ENCODE assay signal across 9 mouse cellular contexts in the genomic region with DNA sequence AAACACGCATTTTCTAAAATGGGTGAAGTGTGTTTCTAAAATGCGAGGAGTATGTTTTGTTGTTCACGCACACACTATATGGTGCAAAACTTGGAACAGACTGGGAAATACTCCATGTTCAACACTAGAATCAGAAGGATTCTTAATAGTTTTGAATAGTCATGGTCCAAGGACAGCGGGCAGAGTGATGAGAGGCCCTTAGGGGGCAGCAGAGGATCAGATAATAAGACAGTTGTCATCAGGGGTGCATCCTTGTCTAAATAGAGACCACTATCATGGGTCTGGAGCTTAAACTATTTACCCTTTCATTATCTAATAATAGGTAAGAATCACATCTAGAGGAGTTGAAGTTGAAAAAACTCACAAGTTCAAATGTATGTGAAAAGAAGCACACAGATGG.
DNase-seq lines count a peak whose midpoint lies in the region; ATAC-seq and TF ChIP-seq lines count a peak whose summit lies in the region.
"Had no signal": no experiment of that assay in that cellular context is flagged by ENCODE, and none has a peak within 500 bp of the region (broad histone marks: within the 10 kb centered on the region; RNA-seq: fewer than 3 reads in every experiment).

No protein-coding gene starts in this region.

- no peak overlapping the region for H3K27ac ChIP-seq in hindbrain, embryonic 12.5 days
- H3K27ac ChIP-seq in hindbrain, embryonic 13.5 days, result no peak overlapping the region
- H3K27ac ChIP-seq in midbrain, embryonic 12.5 days (replicated peaks), result no peak overlapping the region
- H3K27ac ChIP-seq in midbrain, embryonic 16.5 days (ENCODE audit: low read length), result no peak overlapping the region
- H3K27ac ChIP-seq in cortical plate, adult 2 months (ENCODE audit: insufficient read depth, low read length), result no peak overlapping the region

- TF ChIP-seq POLR2A in cortical plate, adult 2 months (IDR thresholded peaks at IDR 0.05; ENCODE audit: extremely low read depth, insufficient read depth, low read length), result no peak

- H3K4me1 ChIP-seq in hindbrain, embryonic 12.5 days, result no peaks in the 10 kb centered on the region
- H3K4me1 ChIP-seq in hindbrain, embryonic 13.5 days (replicated peaks), result no peaks in the 10 kb centered on the region
- H3K4me1 ChIP-seq in midbrain, embryonic 12.5 days, result no peaks in the 10 kb centered on the region
- H3K4me1 ChIP-seq in midbrain, embryonic 16.5 days (ENCODE audit: control insufficient read depth, insufficient read depth, low read length), result no peaks in the 10 kb centered on the region
- no peaks in the 10 kb centered on the region for H3K4me1 ChIP-seq in cortical plate, adult 2 months (ENCODE audit: control insufficient read depth, insufficient read depth, low read length)

- DNase-seq in retina, postnatal 7 days (ENCODE audit: low read depth, low spot score), result peak; percentile 17
- no peak for DNase-seq in cerebellum, adult 9-11 months
- no peak for DNase-seq in urinary bladder, postnatal 4 days (ENCODE audit: low spot score in 2 of 2)
- DNase-seq: heart, postnatal 4 days had no signal

- no peak overlapping the region for H3K9ac ChIP-seq in hindbrain, embryonic 12.5 days
- no peak overlapping the region for H3K9ac ChIP-seq in hindbrain, embryonic 13.5 days
- no peak overlapping the region for H3K9ac ChIP-seq in midbrain, embryonic 12.5 days (replicated peaks)
- no peak overlapping the region for H3K9ac ChIP-seq in midbrain, embryonic 16.5 days (ENCODE audit: low read depth, low read length)

- H3K4me3 ChIP-seq in hindbrain, embryonic 12.5 days, result no peak overlapping the region
- no peak overlapping the region for H3K4me3 ChIP-seq in hindbrain, embryonic 13.5 days
- H3K4me3 ChIP-seq in midbrain, embryonic 12.5 days, result no peak overlapping the region
- H3K4me3 ChIP-seq in midbrain, embryonic 16.5 days (ENCODE audit: low read depth, low read length), result no peak overlapping the region
- H3K4me3 ChIP-seq in cortical plate, adult 2 months (ENCODE audit: insufficient read depth, low read length), result no peak overlapping the region

- no peaks in the 10 kb centered on the region for H3K9me3 ChIP-seq in hindbrain, embryonic 12.5 days (replicated peaks)
- H3K9me3 ChIP-seq in hindbrain, embryonic 13.5 days, result no peaks in the 10 kb centered on the region
- H3K9me3 ChIP-seq in midbrain, embryonic 12.5 days, result no peaks in the 10 kb centered on the region
- H3K9me3 ChIP-seq in midbrain, embryonic 16.5 days (replicated peaks; ENCODE audit: control insufficient read depth, low read length, poor library complexity, severe bottlenecking), result no peaks in the 10 kb centered on the region

- TF ChIP-seq CTCF in cortical plate, adult 2 months (IDR thresholded peaks at IDR 0.05; ENCODE audit: extremely low read depth, insufficient read depth, low read length), result peak; percentile 55

- no peak overlapping the region for H3K4me2 ChIP-seq in hindbrain, embryonic 12.5 days (replicated peaks)
- H3K4me2 ChIP-seq in hindbrain, embryonic 13.5 days, result no peak overlapping the region
- no peak overlapping the region for H3K4me2 ChIP-seq in midbrain, embryonic 12.5 days (replicated peaks)
- H3K4me2 ChIP-seq in midbrain, embryonic 16.5 days (ENCODE audit: low read length), result no peak overlapping the region

- ATAC-seq in hindbrain, embryonic 12.5 days (ENCODE audit: low FRiP score), result peak; percentile 74
- no peak for ATAC-seq in hindbrain, embryonic 13.5 days (ENCODE audit: low FRiP score)
- peak; percentile 47; the same call in 1 of the 2 replicates for ATAC-seq in midbrain, embryonic 12.5 days (ENCODE audit: low FRiP score, low read depth)
- ATAC-seq in midbrain, embryonic 16.5 days, result no peak

- WGBS in hindbrain, embryonic 12.5 days, result 66% methylated on average over 4 of the region's 4 CpGs
- WGBS in hindbrain, embryonic 13.5 days, result 66% methylated on average over 4 of the region's 4 CpGs
- 63% methylated on average over 4 of the region's 4 CpGs for WGBS in midbrain, embryonic 12.5 days
- 70% methylated on average over 4 of the region's 4 CpGs for WGBS in midbrain, embryonic 16.5 days

- no peaks in the 10 kb centered on the region for H3K36me3 ChIP-seq in hindbrain, embryonic 12.5 days
- H3K36me3 ChIP-seq in hindbrain, embryonic 13.5 days, result no peaks in the 10 kb centered on the region
- no peaks in the 10 kb centered on the region for H3K36me3 ChIP-seq in midbrain, embryonic 12.5 days
- H3K36me3 ChIP-seq in midbrain, embryonic 16.5 days (ENCODE audit: control insufficient read depth, insufficient read depth, low read length), result no peaks in the 10 kb centered on the region

- no peaks in the 10 kb centered on the region for H3K27me3 ChIP-seq in hindbrain, embryonic 12.5 days
- H3K27me3 ChIP-seq in hindbrain, embryonic 13.5 days, result no peaks in the 10 kb centered on the region
- no peaks in the 10 kb centered on the region for H3K27me3 ChIP-seq in midbrain, embryonic 12.5 days
- H3K27me3 ChIP-seq in midbrain, embryonic 16.5 days (ENCODE audit: control insufficient read depth, insufficient read depth, low read depth, low read length), result no peaks in the 10 kb centered on the region

Comparison
In these comparisons a context has a peak if more than half of its experiments do, and no peak if none do; other contexts are left out.
1. ATAC-seq: peak in hindbrain, embryonic 12.5 days (single experiment) and midbrain, embryonic 12.5 days (single experiment); none in hindbrain, embryonic 13.5 days (single experiment) and midbrain, embryonic 16.5 days (single experiment).